Mouse (Mus musculus): ENCODE measurements around the gene Cox14.
"Not testable (repeated sequence)": the region's sequence is repeated elsewhere in the genome, so short reads cannot be mapped to it uniquely, and the experiment has no call there.

Gene Cox14

DNA sequence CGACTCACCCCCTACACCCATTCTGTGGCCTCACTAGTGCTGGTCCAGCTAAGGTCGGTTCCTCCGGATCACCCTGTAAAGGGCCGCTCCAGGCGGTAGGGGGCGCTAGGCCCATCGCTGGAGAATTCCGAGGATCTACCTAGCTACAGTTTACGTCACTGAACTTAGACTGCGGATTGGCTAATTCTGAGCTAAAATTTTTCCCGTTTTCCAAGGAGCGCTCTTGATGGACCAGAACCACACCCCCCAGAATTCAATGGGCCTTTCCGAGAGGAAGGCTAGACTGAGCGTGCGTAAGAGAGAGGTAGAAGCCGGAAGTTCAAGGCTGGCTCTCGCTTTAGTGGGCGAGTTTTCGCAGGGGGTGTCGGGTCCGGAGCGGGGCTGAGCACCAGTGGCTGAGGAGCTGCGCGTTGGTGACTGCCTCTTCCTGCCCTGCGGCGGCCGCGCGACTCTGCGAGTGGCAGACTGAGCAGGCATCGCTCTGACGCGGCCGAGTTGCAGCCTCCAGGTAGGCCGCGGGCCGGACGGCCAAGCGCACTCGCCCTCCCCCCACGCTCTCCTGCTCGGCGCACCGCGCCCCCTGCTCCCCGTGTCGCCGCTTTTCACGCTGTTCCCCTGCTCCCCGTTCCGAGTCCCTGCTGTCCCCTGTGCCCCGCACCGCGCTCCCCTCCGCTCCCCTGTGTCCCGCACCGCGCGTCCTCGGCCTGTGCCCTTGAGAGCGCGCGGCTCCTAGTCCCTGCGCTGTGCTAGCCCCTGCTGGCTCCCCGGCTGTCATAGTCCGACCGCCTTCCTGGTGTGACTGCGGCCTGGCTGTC, at the start of gene Cox14:
Gene Cox14 (plus strand): TSS at position 278 of the 815 bp plus-strand sequence.
- peak; percentile 94 for DNase-seq (ENCODE audit: low spot score)

- DNase-seq (ENCODE audit: low spot score): no peak
These were observed 48.3 kb upstream of the Cox14 start for GRCm38 (mm10) chr15:99677089-99677488.

GRCm38 (mm10) chr15:99678063-99678800, 47.2 kb upstream of the Cox14 start:
- peak; percentile 26 for DNase-seq (ENCODE audit: low spot score)

DNA sequence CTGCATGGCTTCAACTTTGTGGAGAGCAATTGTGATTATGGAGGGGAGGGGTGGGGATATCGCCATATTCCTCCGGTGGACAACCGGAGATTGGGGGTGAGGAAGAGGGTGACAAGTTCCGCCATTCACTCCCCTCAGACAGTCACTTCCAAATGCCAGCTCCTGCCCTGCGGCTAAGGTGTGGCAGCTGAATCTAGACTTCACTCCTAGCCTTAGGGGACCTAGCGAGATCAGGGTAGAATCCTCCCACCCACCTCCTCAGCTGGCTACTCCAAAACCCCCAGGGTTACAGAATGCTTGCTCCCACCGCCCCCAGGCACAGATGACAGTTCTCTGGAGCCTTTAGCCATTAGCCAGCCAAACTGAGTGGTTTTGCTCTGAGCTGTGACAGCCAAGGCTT, 46.4 kb upstream of the Cox14 start:
- no peak for DNase-seq (ENCODE audit: low spot score)

GRCm38 (mm10) chr15:99682880-99683279, 42.5 kb upstream of the Cox14 start:
- DNase-seq (ENCODE audit: low spot score): peak; percentile 32

DNA sequence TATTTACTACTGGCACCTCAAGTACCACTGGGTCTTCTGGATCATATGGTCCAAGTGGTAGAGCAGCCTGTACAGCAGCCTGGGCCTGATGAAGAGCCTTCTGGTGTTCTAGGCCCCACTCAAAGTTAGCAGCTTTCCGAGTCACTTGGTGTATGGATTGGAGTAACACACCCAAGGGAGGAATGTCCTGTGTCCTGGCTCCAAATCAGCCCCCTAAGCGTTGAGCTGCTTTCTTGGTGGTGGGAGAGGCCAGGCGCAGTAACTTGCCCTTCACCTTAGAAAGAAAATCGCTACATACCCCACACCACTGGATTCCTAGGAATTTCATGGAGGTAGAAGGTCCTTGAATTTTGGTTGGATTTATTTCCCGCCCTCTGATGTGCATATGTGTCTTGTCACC, 41.3 kb upstream of the Cox14 start:
- no peak for DNase-seq (ENCODE audit: low spot score)

GRCm38 (mm10) chr15:99688712-99689111, 36.7 kb upstream of the Cox14 start:
- DNase-seq (ENCODE audit: low spot score): peak; percentile 28

DNA sequence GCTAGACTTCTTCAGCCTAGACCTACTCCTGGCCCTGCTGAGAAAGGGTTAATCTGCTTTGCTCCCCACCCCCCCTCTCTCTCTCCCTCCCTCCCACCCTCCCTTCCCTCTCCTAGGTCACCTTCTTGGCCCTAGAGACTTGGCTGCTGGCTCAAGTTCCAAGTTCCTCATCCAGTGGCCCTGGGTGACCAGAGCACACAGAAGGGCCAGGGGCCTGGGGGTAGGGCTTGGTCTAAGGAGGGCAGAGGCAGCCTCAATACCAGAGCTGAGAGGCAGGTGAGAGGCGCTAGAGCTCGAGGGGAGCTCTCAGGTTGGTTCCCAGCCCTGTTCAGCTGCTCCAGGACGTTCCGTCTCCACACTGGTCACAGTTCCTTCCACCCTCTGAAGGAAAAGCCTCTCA, 34.5 kb upstream of the Cox14 start:
- DNase-seq (ENCODE audit: low spot score): no peak

- no peak for DNase-seq (ENCODE audit: low spot score)
These were observed 33.4 kb upstream of the Cox14 start for GRCm38 (mm10) chr15:99691976-99692375.

DNA sequence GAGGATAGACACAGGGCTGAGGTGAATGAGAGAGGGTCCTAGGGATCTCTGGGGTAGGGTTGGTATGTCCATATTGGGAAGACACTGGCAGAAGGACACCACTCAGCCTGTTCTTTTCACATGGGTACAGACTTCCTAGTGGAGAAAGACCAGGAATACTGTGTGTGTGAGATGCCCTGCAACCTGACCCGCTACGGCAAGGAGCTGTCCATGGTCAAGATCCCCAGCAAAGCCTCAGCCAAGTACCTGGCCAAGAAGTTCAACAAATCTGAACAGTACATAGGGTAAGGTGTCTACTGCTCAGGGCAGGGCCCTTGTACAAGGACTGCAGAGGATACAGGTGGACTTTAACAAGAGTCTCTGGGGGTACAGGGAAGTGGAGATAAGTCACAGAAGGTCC, 28.1 kb upstream of the Cox14 start:
- DNase-seq (ENCODE audit: low spot score): no peak

GRCm38 (mm10) chr15:99698533-99699085, 26.8 kb upstream of the Cox14 start:
- peak; percentile 34 for DNase-seq (ENCODE audit: low spot score)

DNA sequence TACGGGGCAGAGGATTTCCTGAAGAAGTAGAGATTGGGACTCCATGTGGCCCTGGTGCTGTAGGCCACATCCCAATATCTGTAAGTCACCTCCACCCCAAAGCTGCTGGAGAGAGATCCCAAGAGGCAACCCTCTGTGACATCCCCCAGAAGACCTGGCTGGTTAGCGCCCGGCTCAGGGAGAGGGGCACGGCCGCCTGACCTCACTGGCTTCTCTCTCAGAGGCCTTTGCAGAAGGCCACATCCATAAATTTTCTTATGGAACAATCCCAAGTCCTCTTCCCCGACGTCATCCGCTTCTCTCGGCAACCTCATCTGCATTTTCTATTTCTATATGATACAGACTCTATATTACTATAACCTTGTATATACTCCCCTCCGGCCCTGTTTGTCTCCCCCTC, 25.7 kb upstream of the Cox14 start:
- no peak for DNase-seq (ENCODE audit: low spot score)

DNA sequence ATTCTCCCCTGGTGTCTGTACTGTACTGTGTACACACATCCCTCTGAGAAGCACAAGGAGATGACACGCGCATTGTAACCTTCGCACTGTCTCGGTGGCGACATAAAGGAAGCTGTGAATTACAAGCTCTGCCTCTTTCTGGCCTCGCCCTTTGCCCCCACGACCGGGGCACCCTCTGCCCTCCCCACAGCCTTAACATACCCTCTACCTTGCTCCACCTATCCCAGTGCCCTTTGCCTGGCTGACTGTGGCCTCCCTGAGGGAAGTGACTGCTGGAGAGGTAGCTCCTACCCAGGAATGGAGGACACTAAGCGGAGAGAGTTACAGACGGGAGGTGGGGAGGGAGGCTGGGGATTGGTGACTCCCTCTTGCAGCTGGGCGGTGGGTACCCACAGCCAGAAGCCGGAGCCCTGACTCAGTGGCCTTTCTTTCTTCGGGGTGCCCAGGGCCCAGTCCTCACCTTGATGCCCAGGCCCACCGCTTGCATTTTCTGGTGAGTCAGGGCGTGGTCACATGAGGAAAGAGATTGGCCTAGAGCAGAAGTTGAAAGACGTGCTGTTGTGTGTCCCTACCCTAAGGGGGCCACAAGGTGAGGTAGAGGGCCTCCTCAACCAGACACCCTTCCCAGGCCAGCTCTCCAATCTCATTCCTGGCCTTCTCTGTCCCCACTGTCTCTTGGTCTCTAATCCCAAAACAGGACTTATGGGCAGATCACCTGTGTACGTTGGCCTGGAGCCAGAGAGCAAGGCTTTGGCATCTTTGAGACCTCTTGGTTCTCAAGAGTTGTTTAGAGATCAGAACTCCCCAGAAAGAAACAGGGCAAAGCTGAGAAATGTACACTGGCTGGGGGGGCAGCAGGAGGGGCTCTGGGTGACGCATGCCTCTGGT, 25.0 kb upstream of the Cox14 start:
- DNase-seq (ENCODE audit: low spot score): no peak

DNA sequence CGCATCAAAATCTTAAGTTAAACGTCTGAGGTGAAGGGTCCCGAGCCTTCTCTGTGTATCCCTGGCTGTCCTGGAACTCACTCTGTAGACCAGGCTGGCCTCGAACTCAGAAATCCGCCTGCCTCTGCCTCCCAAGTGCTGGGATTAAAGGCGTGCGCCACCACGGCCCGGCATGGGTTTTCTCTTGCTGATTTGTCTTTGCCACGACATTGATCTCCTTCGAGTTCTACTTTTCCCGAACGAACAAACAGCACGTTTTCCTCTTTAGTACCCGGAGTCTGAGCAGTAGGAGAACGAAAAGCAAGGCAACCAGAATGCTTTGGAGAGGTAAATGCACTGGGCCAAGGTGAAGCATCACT, 23.8 kb upstream of the Cox14 start:
- not testable (repeated sequence) for DNase-seq (ENCODE audit: low spot score)

- peak; percentile 88 for DNase-seq (ENCODE audit: low spot score)
These were observed 23.2 kb upstream of the Cox14 start, which contains the start of gene Smarcd1 for GRCm38 (mm10) chr15:99701999-99702900. Gene Smarcd1, plus strand, starts transcription at chr15:99702129.

DNA sequence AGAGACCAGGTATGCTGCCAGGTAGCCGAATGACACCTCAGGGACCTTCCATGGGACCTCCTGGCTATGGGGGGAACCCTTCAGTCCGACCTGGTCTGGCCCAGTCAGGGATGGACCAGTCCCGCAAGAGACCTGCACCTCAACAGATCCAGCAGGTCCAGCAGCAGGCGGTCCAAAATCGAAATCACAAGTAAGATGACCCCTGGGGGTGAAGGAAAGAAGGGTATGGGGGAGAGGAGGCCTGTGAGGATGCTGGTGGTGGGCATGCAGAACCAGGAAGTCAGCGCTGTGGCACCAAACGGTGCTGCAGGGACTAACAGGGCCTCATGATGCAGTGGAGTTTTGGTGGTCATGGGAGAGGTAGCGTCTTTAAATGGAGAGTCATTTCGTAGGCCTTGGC, 22.3 kb upstream of the Cox14 start:
- DNase-seq (ENCODE audit: low spot score): no peak

- no peak for DNase-seq (ENCODE audit: low spot score)
These were observed 21.8 kb upstream of the Cox14 start for GRCm38 (mm10) chr15:99703676-99704040.

GRCm38 (mm10) chr15:99704041-99704681, 21.3 kb upstream of the Cox14 start:
- DNase-seq (ENCODE audit: low spot score): no peak

GRCm38 (mm10) chr15:99704881-99705280, 20.5 kb upstream of the Cox14 start:
- DNase-seq (ENCODE audit: low spot score): no peak

DNA sequence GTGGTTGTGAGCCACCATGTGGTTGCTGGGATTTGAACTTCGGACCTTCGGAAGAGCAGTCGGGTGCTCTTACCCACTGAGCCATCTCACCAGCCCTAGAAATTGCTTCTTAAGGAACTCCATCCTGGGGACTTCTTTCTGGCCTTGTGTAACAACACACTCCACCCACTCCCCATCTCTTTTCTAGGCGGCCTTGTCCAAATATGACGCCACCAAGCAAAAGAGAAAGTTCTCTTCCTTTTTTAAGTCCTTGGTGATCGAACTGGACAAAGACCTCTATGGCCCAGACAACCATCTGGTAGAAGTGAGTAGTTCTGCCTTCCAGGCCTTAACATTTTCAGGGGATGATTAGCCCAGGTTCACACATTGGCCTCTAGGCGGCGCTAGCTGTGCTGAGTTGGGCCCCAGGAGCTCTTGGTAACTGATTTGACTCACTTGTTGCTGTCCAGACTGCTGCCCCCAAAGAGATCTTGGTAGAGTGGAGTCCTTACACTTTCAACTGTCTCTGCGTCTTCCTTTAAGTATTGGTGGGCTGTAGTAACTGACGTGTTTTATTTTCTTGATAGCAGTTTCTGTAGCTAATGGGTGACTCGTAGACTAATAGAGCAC, 19.9 kb upstream of the Cox14 start, which contains the start of gene Gm17349:
Gene Gm17349 (minus strand): TSS at position 51 of the 609 bp plus-strand sequence.
- peak; percentile 47 for DNase-seq (ENCODE audit: low spot score)
